Mouse (Mus musculus) left cerebral cortex, postnatal 14 days (tissue): Measurements from ENCODE around the gene Birc3. TPM values are rescaled to one million over a fixed set of nuclear protein-coding genes. Genes with fewer than 3 reads are reported as not detected.

Experiments
- DNase-seq, 2 experiments: peaks; one replicate each; pipeline ENCODE4 v3.0.0; 2021 to 2022; ENCODE audit warnings: low spot score in 2 of 2, mixed read lengths in 1 of 2
- intact Hi-C: fragments of 180-260 bp; cut with DNase I; formaldehyde crosslinking; loops from one replicate; pipeline ENCODE4 v1.15.1; 2025
- total RNA-seq, 2 experiments: library from RNA; stranded (reverse); gene quantifications; 2 replicates each; pipeline ENCODE4 v1.2.3; 2021

Birc3 gene
- total RNA-seq, 2 experiments from 2014 or later: 0.93 to 5.5 TPM

GRCm38 (mm10) chr9:7835302-7835701 is 37.7 kb downstream of the Birc3 start:
- intact Hi-C loops: loop anchor here (5.0 kb wide), 1 partner anchor 73 kb away; the partner anchor contains the start of gene Tmem123

GRCm38 (mm10) chr9:7833421-7833820 is 39.6 kb downstream of the Birc3 start:
- no peak for DNase-seq
- intact Hi-C loops: no loop called here

More at GRCm38 (mm10) chr9:7835302-7835701, 37.7 kb downstream of the Birc3 start:
- DNase-seq: no peak

- no peak for DNase-seq
- intact Hi-C loops: no loop called here
Observed at GRCm38 (mm10) chr9:7829531-7830528, 43.2 kb downstream of the Birc3 start.

- no peak for DNase-seq
- intact Hi-C loops: no loop called here
Observed at GRCm38 (mm10) chr9:7828706-7829105, 44.3 kb downstream of the Birc3 start.

GRCm38 (mm10) chr9:7824916-7825315 is 48.1 kb downstream of the Birc3 start:
- DNase-seq: no peak
- intact Hi-C loops: no loop called here

- intact Hi-C loops: no loop called here
- no peak for DNase-seq
Observed at GRCm38 (mm10) chr9:7822758-7823157, 50.2 kb downstream of the Birc3 start.

GRCm38 (mm10) chr9:7805101-7805506 is 67.9 kb downstream of the Birc3 start:
- intact Hi-C loops: no loop called here
- no peak for DNase-seq

Other genes with a start within 250 kb of the Birc3 start
- gene Mmp20, start 245.0 kb downstream of the Birc3 start, total RNA-seq: not detected
- not detected for gene Mmp7, start 181.1 kb downstream of the Birc3 start, total RNA-seq
- 1 to 10 TPM; 9.0 to 10.0 TPM for gene Tmem123, start 109.1 kb downstream of the Birc3 start, total RNA-seq
- gene Birc2, start 36.1 kb downstream of the Birc3 start, total RNA-seq: 10 to 100 TPM; 31.1 to 34.3 TPM
- 10 to 100 TPM; 15.7 to 17.3 TPM for gene Yap1, start 131.4 kb upstream of the Birc3 start, total RNA-seq
- gene Cfap300, start 169.6 kb upstream of the Birc3 start, total RNA-seq: 1 to 10 TPM; 6.8 to 7.4 TPM